Mouse (Mus musculus) lung, embryonic 15.5 days (tissue): ENCODE measurements around the gene Slc47a2. TPM values are rescaled to one million over a fixed set of nuclear protein-coding genes. Genes with fewer than 3 reads are reported as not detected.
"Not testable (repeated sequence)": the region's sequence is repeated elsewhere in the genome, so short reads cannot be mapped to it uniquely, and the experiment has no call there.

Source experiments
- ATAC-seq: fragments of 200-750 bp; cut with Nextera tagmentation; 2 replicates; pipeline ENCODE4 v1.8.0; 2017; ENCODE audit warnings: moderate number of reproducible peaks, borderline replicate concordance; ENCODE audit not compliant: low FRiP score, low TSS enrichment; ENCODE audit errors: extremely low read depth
- H3K27ac ChIP-seq: fragments of 300-500 bp; sonication (generic); 2 replicates; pipeline ENCODE4 v1.5.1; 2015; ENCODE audit warnings: moderate library complexity, mild to moderate bottlenecking, inconsistent platforms
- H3K27me3 ChIP-seq: fragments of 300-500 bp; sonication (generic); 2 replicates; pipeline ENCODE4 v1.6.1; 2015; ENCODE audit warnings: inconsistent platforms
- H3K36me3 ChIP-seq: fragments of 300-500 bp; sonication (generic); 2 replicates; pipeline ENCODE4 v1.6.1; 2015; ENCODE audit warnings: inconsistent platforms
- H3K4me1 ChIP-seq: fragments of 300-500 bp; sonication (generic); 2 replicates; pipeline ENCODE4 v1.6.1; 2015; ENCODE audit warnings: inconsistent platforms
- H3K4me2 ChIP-seq: fragments of 300-500 bp; sonication (generic); 2 replicates; pipeline ENCODE4 v1.6.1; 2015; ENCODE audit warnings: inconsistent platforms, mild to moderate bottlenecking, moderate library complexity
- H3K4me3 ChIP-seq: fragments of 300-500 bp; sonication (generic); 2 replicates; pipeline ENCODE4 v1.5.1; 2015; ENCODE audit warnings: mild to moderate bottlenecking, inconsistent platforms
- H3K9ac ChIP-seq: fragments of 300-500 bp; sonication (generic); 2 replicates; pipeline ENCODE4 v1.6.1; 2015; ENCODE audit warnings: inconsistent platforms
- H3K9me3 ChIP-seq: fragments of 300-500 bp; sonication (generic); 2 replicates; pipeline ENCODE4 v1.6.1; 2016; ENCODE audit warnings: inconsistent platforms
- WGBS: fragments of 180-500 bp; shearing (Covaris S2); methylation state at CpG from one replicate; pipeline ENCODE4 v1.1.7; 2015; 5-methylcytosine and 5-hydroxymethylcytosine counted together
- polyA plus RNA-seq: library from polyadenylated mRNA; unstranded; fragments of >200 nt; fragmentation: Nextera tagmentation; extraction: Ambion mirVana; gene quantifications from 2 replicates; pipeline ENCODE4 v1.2.1, GENCODE M21; 2015

Gene Slc47a2
- polyA plus RNA-seq, 1 experiment from 2014 or later, result 0.22 TPM

- H3K27me3 ChIP-seq, result peaks cover 36% of the 10 kb centered on the region
- H3K36me3 ChIP-seq, result no peaks in the 10 kb centered on the region
- 79% methylated on average over 4 of the region's 4 CpGs for WGBS
- no peak overlapping the region for H3K9ac ChIP-seq
- no peak overlapping the region for H3K4me2 ChIP-seq
- no peak overlapping the region for H3K27ac ChIP-seq
- ATAC-seq, result no peak
- H3K4me1 ChIP-seq, result peaks cover 12% of the 10 kb centered on the region
- no peaks in the 10 kb centered on the region for H3K9me3 ChIP-seq
- no peak overlapping the region for H3K4me3 ChIP-seq
Measured at GRCm38 (mm10) chr11:61340374-61340773, 2.3 kb downstream of the Slc47a2 start.

DNA sequence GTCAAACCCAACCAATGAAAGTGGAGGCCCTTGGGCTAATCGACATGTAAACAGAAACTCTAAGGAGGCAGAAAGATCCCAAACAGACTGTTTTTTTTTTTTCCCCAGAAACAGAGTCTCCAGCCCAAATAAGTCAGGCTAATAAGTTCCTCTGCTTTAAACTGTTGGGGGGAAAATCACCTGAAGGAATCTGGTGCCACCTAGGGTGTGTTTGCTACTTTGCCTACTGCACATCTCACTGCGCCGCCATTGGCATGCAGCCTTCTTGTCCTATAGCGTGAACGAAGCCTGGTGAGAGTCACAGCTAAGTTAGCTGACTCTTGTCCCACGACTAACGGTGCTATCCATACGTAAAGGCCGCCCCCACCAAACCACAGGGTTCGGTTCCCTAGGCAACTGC is 5.1 kb downstream of the Slc47a2 start:
- ATAC-seq, result no peak
- Histone ChIP-seq H3K27me3 (peaks cover 15% of the 10 kb centered on the region), H3K36me3 (no peaks in the 10 kb centered on the region), H3K9me3 (no peaks in the 10 kb centered on the region), H3K9ac (no peak overlapping the region), H3K4me2 (no peak overlapping the region), H3K4me1 (peaks cover 9% of the 10 kb centered on the region), H3K4me3 (no peak overlapping the region), H3K27ac (no peak overlapping the region)
- WGBS, result 70% methylated on average over 10 of the region's 10 CpGs

GRCm38 (mm10) chr11:61320904-61321687 is 21.6 kb downstream of the Slc47a2 start:
- Histone ChIP-seq H3K9ac (no peak overlapping the region), H3K4me1 (no peaks in the 10 kb centered on the region), H3K36me3 (no peaks in the 10 kb centered on the region), H3K4me2 (no peak overlapping the region), H3K27me3 (0 out of 2 replicates have a peak, but pooled peaks cover 3% of the 10 kb centered on the region), H3K9me3 (no peaks in the 10 kb centered on the region), H3K4me3 (no peak overlapping the region), H3K27ac (no peak overlapping the region)
- WGBS, result 49% methylated on average over 10 of the region's 10 CpGs
- ATAC-seq, result no peak

DNA sequence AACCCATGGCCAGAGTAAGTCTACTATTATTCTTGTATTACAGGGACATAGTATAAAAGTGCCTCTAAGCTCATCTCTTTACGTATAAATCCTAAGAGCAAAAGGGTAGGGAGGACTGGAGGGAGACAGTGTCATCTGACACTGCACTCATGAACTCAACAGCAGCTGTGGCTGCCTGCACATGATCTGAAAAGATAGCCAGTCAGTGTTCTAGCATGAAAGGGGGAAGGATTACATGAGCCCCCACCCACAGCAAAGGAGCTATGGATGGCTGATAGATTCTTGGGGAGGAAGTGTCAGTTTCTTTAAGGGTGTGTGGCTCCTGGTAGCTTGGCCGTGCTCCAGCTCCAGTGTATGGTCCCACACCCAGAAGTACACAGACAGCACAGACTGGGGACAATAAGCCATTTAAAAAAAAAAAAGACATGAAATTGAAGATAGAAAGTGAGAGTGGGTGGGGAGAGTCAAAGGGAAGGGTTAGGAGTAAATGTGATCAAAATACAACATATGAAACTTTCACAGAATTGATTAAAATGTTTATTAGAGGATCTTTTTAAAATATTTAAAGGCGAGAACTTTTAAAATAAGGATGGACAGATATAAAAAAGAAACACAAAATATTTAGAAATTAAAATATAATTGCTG is 22.6 kb downstream of the Slc47a2 start:
- 0 out of 2 replicates have a peak, but pooled peaks have one; percentile 8 for ATAC-seq
- Histone ChIP-seq H3K36me3 (no peaks in the 10 kb centered on the region), H3K4me1 (no peaks in the 10 kb centered on the region), H3K27ac (no peak overlapping the region), H3K4me2 (no peak overlapping the region), H3K27me3 (0 out of 2 replicates have a peak, but pooled peaks cover 3% of the 10 kb centered on the region), H3K9me3 (no peaks in the 10 kb centered on the region), H3K4me3 (no peak overlapping the region), H3K9ac (no peak overlapping the region)
- WGBS, result 53% methylated on average over 3 of the region's 3 CpGs

DNA sequence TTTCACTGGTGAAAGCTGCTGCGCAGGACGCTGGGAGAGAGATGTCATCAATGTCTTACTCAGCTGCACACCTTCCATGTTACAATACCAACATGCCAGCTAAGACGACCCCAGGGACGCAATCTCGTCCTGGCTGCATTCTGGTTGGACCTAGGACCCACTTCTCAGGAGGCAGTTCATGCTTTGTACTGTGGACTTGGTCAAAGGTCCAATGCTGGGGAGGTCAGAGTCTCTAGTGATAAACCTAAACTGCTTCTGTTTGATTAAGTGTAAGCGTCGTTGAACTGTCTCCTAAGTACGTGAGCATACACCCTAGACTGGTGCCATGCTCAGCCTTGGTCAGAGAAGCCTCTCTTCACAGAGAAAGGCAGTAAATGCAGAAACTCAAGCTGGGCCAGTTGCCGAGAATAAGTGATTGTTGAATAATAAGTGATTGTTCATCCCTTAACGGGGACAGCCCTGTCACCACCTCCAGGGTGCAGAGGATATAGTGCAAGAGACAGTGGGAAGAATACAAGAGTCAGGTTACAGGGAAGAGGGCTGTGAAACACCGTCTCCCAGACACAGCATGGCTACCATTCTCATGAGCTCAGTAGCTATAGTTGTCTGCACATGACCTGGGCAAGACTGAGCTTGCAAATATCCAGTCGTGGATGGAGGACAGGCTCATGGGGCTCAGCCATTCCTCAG is 23.3 kb downstream of the Slc47a2 start:
- Histone ChIP-seq H3K36me3 (no peaks in the 10 kb centered on the region), H3K9ac (no peak overlapping the region), H3K4me2 (no peak overlapping the region), H3K9me3 (no peaks in the 10 kb centered on the region), H3K27ac (no peak overlapping the region), H3K27me3 (0 out of 2 replicates have a peak, but pooled peaks cover 3% of the 10 kb centered on the region), H3K4me1 (no peaks in the 10 kb centered on the region), H3K4me3 (no peak overlapping the region)
- 41% methylated on average over 12 of the region's 12 CpGs for WGBS
- ATAC-seq, result no peak

DNA sequence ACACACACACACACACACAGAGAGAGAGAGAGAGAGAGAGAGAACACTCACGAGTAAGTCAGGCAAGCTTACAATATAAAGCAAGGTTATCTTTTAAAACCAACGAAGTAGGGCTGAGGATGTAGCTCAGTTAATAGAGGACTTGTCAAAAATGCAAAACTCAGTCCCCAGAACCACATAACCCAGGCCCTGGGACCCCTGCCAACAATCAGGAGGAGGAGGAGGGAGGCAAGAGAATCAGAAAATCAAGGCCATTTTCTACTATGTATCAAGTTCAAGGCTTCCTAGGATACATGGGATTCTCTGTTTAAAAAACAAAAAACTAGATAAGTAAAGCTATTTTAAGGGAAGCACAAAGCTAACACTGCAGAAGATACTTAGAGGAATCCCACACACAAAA is 25.8 kb downstream of the Slc47a2 start:
- WGBS, result 32% methylated on average over 2 of the region's 2 CpGs
- Histone ChIP-seq H3K4me2 (no peak overlapping the region), H3K36me3 (no peaks in the 10 kb centered on the region)

GRCm38 (mm10) chr11:61310321-61310720 is 32.3 kb downstream of the Slc47a2 start:
- H3K4me1 ChIP-seq, result no peaks in the 10 kb centered on the region
- H3K27me3 ChIP-seq, result no peaks in the 10 kb centered on the region
- no peak overlapping the region for H3K4me2 ChIP-seq
- no peaks in the 10 kb centered on the region for H3K9me3 ChIP-seq
- H3K4me3 ChIP-seq, result no peak overlapping the region
- ATAC-seq, result no peak
- H3K27ac ChIP-seq, result no peak overlapping the region
- H3K36me3 ChIP-seq, result no peaks in the 10 kb centered on the region
- H3K9ac ChIP-seq, result no peak overlapping the region
- whole genome bisulfite sequencing, result 61% methylated on average over 7 of the region's 7 CpGs

More for the DNA sequence above, 25.8 kb downstream of the Slc47a2 start:
- no peak for ATAC-seq
- Histone ChIP-seq H3K9me3 (no peaks in the 10 kb centered on the region), H3K27ac (no peak overlapping the region), H3K4me3 (no peak overlapping the region), H3K4me1 (no peaks in the 10 kb centered on the region), H3K9ac (no peak overlapping the region), H3K27me3 (0 out of 2 replicates have a peak, but pooled peaks cover 3% of the 10 kb centered on the region)

DNA sequence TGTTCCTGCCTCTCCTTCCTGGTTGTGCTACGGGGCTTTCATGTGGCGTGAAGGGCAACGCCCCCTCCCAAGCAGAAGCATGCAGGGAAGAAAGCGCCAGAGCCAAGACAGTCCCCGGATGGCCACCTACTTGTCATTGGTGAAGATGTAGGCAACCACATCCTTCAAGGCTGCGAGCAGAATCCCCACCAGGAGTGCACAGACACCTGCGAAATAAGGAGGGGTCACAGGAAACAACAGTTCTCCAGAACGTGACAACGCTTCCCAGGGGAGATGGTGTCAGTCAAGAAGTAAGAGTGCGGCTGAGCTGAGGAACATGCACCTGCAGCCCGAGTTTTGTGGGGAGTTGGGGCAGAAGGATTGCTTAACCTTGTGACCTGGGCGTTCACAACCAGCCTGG is 32.8 kb downstream of the Slc47a2 start:
- Histone ChIP-seq H3K4me1 (no peaks in the 10 kb centered on the region), H3K36me3 (no peaks in the 10 kb centered on the region), H3K9me3 (no peaks in the 10 kb centered on the region), H3K4me3 (no peak overlapping the region), H3K4me2 (no peak overlapping the region), H3K9ac (no peak overlapping the region), H3K27me3 (no peaks in the 10 kb centered on the region), H3K27ac (no peak overlapping the region)
- no peak for ATAC-seq
- WGBS, result 64% methylated on average over 12 of the region's 12 CpGs

GRCm38 (mm10) chr11:61307795-61308194 is 34.9 kb downstream of the Slc47a2 start:
- Histone ChIP-seq H3K27me3 (no peaks in the 10 kb centered on the region), H3K4me1 (no peaks in the 10 kb centered on the region), H3K9ac (no peak overlapping the region), H3K9me3 (no peaks in the 10 kb centered on the region), H3K27ac (no peak overlapping the region), H3K4me2 (no peak overlapping the region), H3K36me3 (no peaks in the 10 kb centered on the region), H3K4me3 (no peak overlapping the region)
- no peak for ATAC-seq
- WGBS, result 38% methylated on average over 7 of the region's 7 CpGs

DNA sequence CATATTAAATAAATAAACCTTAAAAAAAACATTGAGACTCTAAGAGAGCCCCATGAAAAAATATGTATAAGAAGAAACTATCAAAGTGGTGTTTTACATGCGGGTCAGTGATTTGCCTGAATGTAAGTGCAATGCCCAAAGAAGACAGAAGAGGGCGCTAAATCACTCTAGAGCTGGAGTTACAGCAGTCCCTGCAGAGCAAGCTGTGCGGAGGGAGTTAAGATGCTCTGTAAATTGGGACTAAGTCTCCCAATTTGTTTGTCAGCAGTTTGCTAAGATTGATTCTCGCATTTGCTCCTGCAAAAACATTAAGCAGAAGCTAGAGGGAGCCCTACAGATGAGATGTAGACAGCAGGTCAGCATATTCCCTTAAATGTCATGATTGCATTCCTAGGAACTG is 37.3 kb downstream of the Slc47a2 start:
- 77% methylated on average over 4 of the region's 4 CpGs for WGBS
- H3K27ac ChIP-seq, result no peak overlapping the region
- no peaks in the 10 kb centered on the region for H3K27me3 ChIP-seq
- ATAC-seq, result no peak
- no peaks in the 10 kb centered on the region for H3K36me3 ChIP-seq
- no peak overlapping the region for H3K9ac ChIP-seq
- no peak overlapping the region for H3K4me2 ChIP-seq
- no peak overlapping the region for H3K4me3 ChIP-seq
- H3K9me3 ChIP-seq, result no peaks in the 10 kb centered on the region
- H3K4me1 ChIP-seq, result peaks cover 7% of the 10 kb centered on the region

GRCm38 (mm10) chr11:61304535-61304934 is 38.1 kb downstream of the Slc47a2 start:
- WGBS, result 94% methylated on average over 6 of the region's 10 CpGs

More at GRCm38 (mm10) chr11:61304535-61304934, 38.1 kb downstream of the Slc47a2 start:
- H3K9me3 ChIP-seq, ATAC-seq, H3K9ac ChIP-seq, H3K27me3 ChIP-seq, H3K4me3 ChIP-seq, H3K27ac ChIP-seq, H3K4me2 ChIP-seq, H3K36me3 ChIP-seq: not testable (repeated sequence)
- H3K4me1 ChIP-seq, result peaks cover 14% of the 10 kb centered on the region
